Mouse (Mus musculus): ENCODE measurements at regions not wholly inside any gene's neighbourhood (a gene's known extent, or its start where the extent isn't known, plus 50 kb on each side); places are given as distances from the start of the nearest gene placed in this dataset.

- no peak for ATAC-seq (replicated peaks)
- no peak overlapping the region for H3K4me2 ChIP-seq (replicated peaks)
- no peaks in the 10 kb centered on the region for H3K36me3 ChIP-seq
- no peaks in the 10 kb centered on the region for H3K4me1 ChIP-seq
- no peaks in the 10 kb centered on the region for H3K9me3 ChIP-seq
- H3K27ac ChIP-seq (replicated peaks) = no peak overlapping the region
- WGBS = 94% methylated on average over 5 of the region's 5 CpGs
- no peaks in the 10 kb centered on the region for H3K27me3 ChIP-seq
- no peak overlapping the region for H3K9ac ChIP-seq (replicated peaks)
- no peak overlapping the region for H3K4me3 ChIP-seq
These were observed 263.0 kb upstream of the Id2 start for GRCm38 (mm10) chr12:25359931-25360330.

GRCm38 (mm10) chr12:25358846-25359525 is 262.0 kb upstream of the Id2 start:
- ATAC-seq (replicated peaks) = no peak
- H3K27ac ChIP-seq (replicated peaks) = no peak overlapping the region
- WGBS = 78% methylated on average over 8 of the region's 8 CpGs
- no peaks in the 10 kb centered on the region for H3K4me1 ChIP-seq
- H3K4me2 ChIP-seq (replicated peaks) = no peak overlapping the region
- no peak overlapping the region for H3K4me3 ChIP-seq
- H3K27me3 ChIP-seq = no peaks in the 10 kb centered on the region
- H3K9me3 ChIP-seq = no peaks in the 10 kb centered on the region
- H3K36me3 ChIP-seq = no peaks in the 10 kb centered on the region
- no peak overlapping the region for H3K9ac ChIP-seq (replicated peaks)

GRCm38 (mm10) chr12:25356774-25357173 is 259.8 kb upstream of the Id2 start:
- Histone ChIP-seq H3K27ac (replicated peaks) (no peak overlapping the region), H3K36me3 (no peaks in the 10 kb centered on the region), H3K4me1 (no peaks in the 10 kb centered on the region), H3K4me2 (replicated peaks) (no peak overlapping the region), H3K9ac (replicated peaks) (no peak overlapping the region), H3K27me3 (no peaks in the 10 kb centered on the region), H3K4me3 (no peak overlapping the region), H3K9me3 (no peaks in the 10 kb centered on the region)
- no peak for ATAC-seq (replicated peaks)
- WGBS = 89% methylated on average over 2 of the region's 2 CpGs

- H3K27ac ChIP-seq (replicated peaks) = no peak overlapping the region
- H3K4me3 ChIP-seq = no peak overlapping the region
- no peaks in the 10 kb centered on the region for H3K9me3 ChIP-seq
- no peaks in the 10 kb centered on the region for H3K27me3 ChIP-seq
- no peak overlapping the region for H3K9ac ChIP-seq (replicated peaks)
- ATAC-seq (replicated peaks) = no peak
- WGBS = 58% methylated on average over 1 of the region's 1 CpGs
- no peak overlapping the region for H3K4me2 ChIP-seq (replicated peaks)
- H3K36me3 ChIP-seq = no peaks in the 10 kb centered on the region
- H3K4me1 ChIP-seq = no peaks in the 10 kb centered on the region
These were observed 258.3 kb upstream of the Id2 start for GRCm38 (mm10) chr12:25355217-25355616.

- Histone ChIP-seq H3K4me2 (replicated peaks) (no peak overlapping the region), H3K9ac (replicated peaks) (no peak overlapping the region), H3K4me1 (no peaks in the 10 kb centered on the region), H3K4me3 (no peak overlapping the region), H3K27me3 (no peaks in the 10 kb centered on the region), H3K9me3 (no peaks in the 10 kb centered on the region), H3K36me3 (no peaks in the 10 kb centered on the region), H3K27ac (replicated peaks) (no peak overlapping the region)
- no peak for ATAC-seq (replicated peaks)
- WGBS = 88% methylated on average over 10 of the region's 10 CpGs
These were observed 256.5 kb upstream of the Id2 start for GRCm38 (mm10) chr12:25353402-25353896.

- Histone ChIP-seq H3K27ac (replicated peaks) (no peak overlapping the region), H3K9me3 (no peaks in the 10 kb centered on the region), H3K4me3 (no peak overlapping the region), H3K4me2 (replicated peaks) (no peak overlapping the region), H3K9ac (replicated peaks) (no peak overlapping the region), H3K36me3 (no peaks in the 10 kb centered on the region), H3K27me3 (no peaks in the 10 kb centered on the region), H3K4me1 (no peaks in the 10 kb centered on the region)
- no peak for ATAC-seq (replicated peaks)
These were observed 255.2 kb upstream of the Id2 start for GRCm38 (mm10) chr12:25352160-25352559.

- Histone ChIP-seq H3K27ac (replicated peaks) (no peak overlapping the region), H3K4me2 (replicated peaks) (no peak overlapping the region), H3K27me3 (no peaks in the 10 kb centered on the region), H3K36me3 (no peaks in the 10 kb centered on the region), H3K4me1 (peaks cover 6% of the 10 kb centered on the region; the same call in 1 of the 2 replicates), H3K9ac (replicated peaks) (no peak overlapping the region), H3K4me3 (no peak overlapping the region), H3K9me3 (no peaks in the 10 kb centered on the region)
- 70% methylated on average over 17 of the region's 17 CpGs for WGBS
- ATAC-seq (replicated peaks) = no peak
These were observed 247.4 kb upstream of the Id2 start for GRCm38 (mm10) chr12:25344354-25344753.

GRCm38 (mm10) chr12:25338771-25339170 is 241.8 kb upstream of the Id2 start:
- Histone ChIP-seq H3K27ac (replicated peaks) (no peak overlapping the region), H3K36me3 (no peaks in the 10 kb centered on the region), H3K9me3 (no peaks in the 10 kb centered on the region), H3K9ac (replicated peaks) (no peak overlapping the region), H3K4me2 (replicated peaks) (no peak overlapping the region), H3K27me3 (no peaks in the 10 kb centered on the region), H3K4me3 (no peak overlapping the region), H3K4me1 (no peaks in the 10 kb centered on the region)
- ATAC-seq (replicated peaks) = no peak
- 92% methylated on average over 1 of the region's 1 CpGs for WGBS

- H3K4me2 ChIP-seq (replicated peaks) = no peak overlapping the region
- H3K27ac ChIP-seq (replicated peaks) = no peak overlapping the region
- H3K4me1 ChIP-seq = peaks cover 8% of the 10 kb centered on the region
- H3K9ac ChIP-seq (replicated peaks) = no peak overlapping the region
- ATAC-seq (replicated peaks) = no peak
- H3K9me3 ChIP-seq = no peaks in the 10 kb centered on the region
- whole genome bisulfite sequencing = 75% methylated on average over 2 of the region's 2 CpGs
- H3K36me3 ChIP-seq = no peaks in the 10 kb centered on the region
- no peaks in the 10 kb centered on the region for H3K27me3 ChIP-seq
- H3K4me3 ChIP-seq = no peak overlapping the region
These were observed 239.0 kb upstream of the Id2 start for GRCm38 (mm10) chr12:25335930-25336329.

- Histone ChIP-seq H3K27ac (replicated peaks) (no peak overlapping the region), H3K9ac (replicated peaks) (no peak overlapping the region), H3K36me3 (no peaks in the 10 kb centered on the region), H3K9me3 (no peaks in the 10 kb centered on the region), H3K4me2 (replicated peaks) (no peak overlapping the region), H3K4me3 (no peak overlapping the region), H3K4me1 (peaks cover 8% of the 10 kb centered on the region), H3K27me3 (no peaks in the 10 kb centered on the region)
- 78% methylated on average over 5 of the region's 5 CpGs for WGBS
- no peak for ATAC-seq (replicated peaks)
These were observed 238.1 kb upstream of the Id2 start for GRCm38 (mm10) chr12:25335069-25335468.

GRCm38 (mm10) chr12:25332384-25333035 is 235.6 kb upstream of the Id2 start:
- Histone ChIP-seq H3K4me3 (no peak overlapping the region), H3K4me2 (replicated peaks) (no peak overlapping the region), H3K27me3 (no peaks in the 10 kb centered on the region), H3K9me3 (no peaks in the 10 kb centered on the region), H3K4me1 (peaks cover 8% of the 10 kb centered on the region), H3K27ac (replicated peaks) (no peak overlapping the region), H3K36me3 (no peaks in the 10 kb centered on the region), H3K9ac (replicated peaks) (no peak overlapping the region)
- no peak; the same call in 1 of the 2 replicates for ATAC-seq (replicated peaks)
- 70% methylated on average over 11 of the region's 11 CpGs for WGBS

- Histone ChIP-seq H3K27ac (replicated peaks) (no peak overlapping the region), H3K4me1 (peaks cover 8% of the 10 kb centered on the region), H3K36me3 (no peaks in the 10 kb centered on the region), H3K9me3 (no peaks in the 10 kb centered on the region), H3K4me2 (replicated peaks) (no peak overlapping the region), H3K27me3 (no peaks in the 10 kb centered on the region), H3K9ac (replicated peaks) (no peak overlapping the region), H3K4me3 (no peak overlapping the region)
- WGBS = 83% methylated on average over 5 of the region's 5 CpGs
- ATAC-seq (replicated peaks) = no peak
These were observed 233.2 kb upstream of the Id2 start for GRCm38 (mm10) chr12:25330004-25330708.

Measured in forebrain, embryonic 15.5 days (tissue).